Mouse (Mus musculus): ENCODE data around the gene Il3. TPM values are rescaled to one million over a fixed set of nuclear protein-coding genes. Genes with fewer than 3 reads are reported as not detected.

The Il3 gene
- polyA plus RNA-seq, 1 experiment from 2014 or later = not detected

DNA sequence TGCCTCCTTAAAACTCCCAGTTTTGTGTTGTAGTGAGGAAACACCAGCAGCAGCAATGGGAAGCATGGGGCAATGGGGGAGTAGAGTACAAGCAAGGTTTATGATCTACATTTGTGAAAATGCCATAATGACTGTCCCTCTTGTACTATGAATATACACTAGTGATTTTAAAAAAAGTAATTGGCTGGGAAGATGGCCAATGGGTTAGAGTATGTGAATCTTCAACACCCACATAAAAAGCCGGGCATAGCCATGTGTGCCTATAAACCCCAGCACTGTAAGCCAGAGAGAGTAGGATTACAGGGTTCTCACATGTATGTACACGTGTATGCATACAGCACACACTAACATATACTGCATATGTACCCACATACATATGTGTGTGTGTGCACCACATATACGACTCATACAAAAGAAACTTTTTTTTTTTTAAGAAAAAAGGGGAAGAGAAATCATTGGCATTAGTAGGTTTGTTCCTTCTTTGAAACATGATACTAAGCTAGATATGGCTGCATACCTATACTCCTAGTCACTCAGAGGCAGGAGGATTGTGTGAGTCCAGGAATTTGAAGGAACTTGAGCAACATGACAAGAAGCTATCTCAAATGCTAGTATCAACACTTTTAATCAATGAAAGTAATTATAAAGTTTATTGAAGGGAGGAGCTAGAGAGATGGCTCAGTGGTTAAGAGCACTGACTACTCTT lies 2.3 kb upstream of the Il3 start:
- H3K9me3 ChIP-seq (replicated peaks) = no peaks in the 10 kb centered on the region
- H3K4me2 ChIP-seq = no peak overlapping the region
- no peaks in the 10 kb centered on the region for H3K36me3 ChIP-seq
- no peak overlapping the region for H3K9ac ChIP-seq
- no peak overlapping the region for H3K27ac ChIP-seq
- ATAC-seq = no peak
- no peak overlapping the region for H3K4me3 ChIP-seq
- H3K4me1 ChIP-seq = no peaks in the 10 kb centered on the region
- 50% methylated on average over 3 of the region's 3 CpGs for WGBS (ENCODE audit: insufficient replicate concordance)
- peaks cover 14% of the 10 kb centered on the region; the same call in 1 of the 2 replicates for H3K27me3 ChIP-seq (replicated peaks)

DNA sequence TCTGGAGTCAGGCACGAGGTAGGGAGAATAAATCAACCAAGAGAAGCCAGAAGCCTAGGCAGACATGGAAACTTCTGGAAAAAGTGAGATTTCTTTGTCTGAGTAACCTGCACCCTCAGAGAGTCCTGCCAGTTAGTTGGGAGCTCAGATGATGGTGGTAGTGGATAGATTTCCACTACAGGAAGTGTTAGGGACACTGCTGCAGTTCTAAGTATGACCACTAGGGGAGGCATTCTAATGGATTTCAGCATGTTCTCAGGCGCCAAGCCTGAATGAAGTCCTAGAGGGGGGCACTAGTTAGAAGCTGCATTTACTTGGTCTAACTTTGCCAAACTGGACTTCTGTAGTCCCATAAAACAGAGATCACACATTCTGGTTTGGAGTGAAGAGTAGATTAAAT lies 2.5 kb downstream of the Il3 start:
- WGBS (ENCODE audit: insufficient replicate concordance) = 39% methylated on average over 2 of the region's 2 CpGs
- no peaks in the 10 kb centered on the region for H3K4me1 ChIP-seq
- H3K4me3 ChIP-seq = no peak overlapping the region
- H3K36me3 ChIP-seq = no peaks in the 10 kb centered on the region
- H3K27ac ChIP-seq = no peak overlapping the region
- no peaks in the 10 kb centered on the region for H3K9me3 ChIP-seq (replicated peaks)
- no peak overlapping the region for H3K4me2 ChIP-seq
- no peak overlapping the region for H3K9ac ChIP-seq
- ATAC-seq = no peak
- peaks cover 8% of the 10 kb centered on the region; the same call in 1 of the 2 replicates for H3K27me3 ChIP-seq (replicated peaks)

DNA sequence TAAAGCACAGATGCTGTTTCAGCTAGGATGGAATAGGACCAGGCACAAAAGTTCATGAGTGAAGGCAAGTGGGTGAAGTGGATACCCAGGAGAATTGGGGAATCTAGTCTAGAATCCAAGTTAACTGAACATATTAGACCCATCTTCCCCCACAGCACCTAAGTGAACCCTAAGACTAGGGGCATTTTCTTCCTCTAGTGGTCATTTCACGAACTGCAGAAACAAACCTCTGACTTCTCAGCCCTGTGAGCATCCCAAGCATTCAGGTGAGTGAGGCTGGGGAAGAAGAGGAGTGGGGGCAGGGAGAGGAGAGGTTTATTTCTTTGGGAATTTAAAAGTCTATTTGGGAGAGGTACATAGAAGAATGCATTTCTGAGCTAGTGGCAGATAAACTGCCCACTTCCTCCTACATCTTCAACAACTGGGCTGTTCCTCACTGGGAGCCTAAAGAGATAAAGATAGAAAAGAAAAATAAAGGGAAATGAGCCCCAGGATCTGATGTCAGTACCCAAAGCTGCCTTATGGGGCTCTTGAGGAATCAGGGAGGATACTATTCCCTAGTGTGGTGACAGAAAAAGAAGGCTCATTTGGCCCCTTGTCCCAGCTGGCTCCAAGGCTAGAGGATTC lies 3.6 kb downstream of the Il3 start:
- WGBS (ENCODE audit: insufficient replicate concordance) = 4% methylated on average over 1 of the region's 1 CpGs

DNA sequence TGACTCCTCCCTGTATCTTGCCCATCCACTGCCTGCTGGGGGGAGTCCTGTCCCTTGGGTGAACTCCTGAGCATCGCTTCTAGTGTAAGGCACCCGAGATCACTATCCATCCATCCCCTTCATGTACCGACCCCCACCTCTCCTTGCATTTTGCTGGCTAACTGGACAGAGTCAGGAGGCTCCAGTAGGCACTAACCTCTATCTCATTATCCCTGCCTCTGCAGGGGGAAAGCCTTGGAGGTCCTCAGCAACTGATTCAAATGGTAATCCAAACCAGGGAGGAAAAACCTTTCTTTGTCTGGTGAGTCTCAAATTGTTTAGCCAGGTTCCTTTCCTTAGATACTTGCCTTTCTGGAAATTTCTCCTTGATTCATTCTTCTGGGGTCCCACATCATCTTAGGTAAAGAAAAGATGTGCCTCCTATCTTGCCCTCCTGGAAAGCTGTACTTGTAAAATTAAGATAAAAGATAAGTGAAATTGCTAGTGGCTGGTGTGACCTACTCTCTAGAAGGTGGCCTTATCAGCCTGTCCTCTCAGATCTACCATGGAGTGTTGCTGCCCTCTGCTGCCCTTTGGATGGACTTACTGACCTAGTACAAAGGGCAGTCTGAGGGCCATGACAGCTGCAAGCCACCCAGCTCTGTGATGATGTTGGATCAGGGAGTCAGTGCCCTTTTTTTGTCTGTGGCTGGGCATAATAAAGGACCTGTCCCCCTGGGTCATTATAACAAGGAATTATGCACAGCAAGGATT lies 10.3 kb downstream of the Il3 start:
- Histone ChIP-seq H3K4me3 (no peak overlapping the region), H3K4me1 (no peaks in the 10 kb centered on the region), H3K9ac (no peak overlapping the region), H3K4me2 (no peak overlapping the region), H3K27me3 (replicated peaks) (peaks cover 13% of the 10 kb centered on the region), H3K36me3 (no peaks in the 10 kb centered on the region), H3K9me3 (replicated peaks) (no peaks in the 10 kb centered on the region), H3K27ac (no peak overlapping the region)
- peak; percentile 51; the same call in 1 of the 2 replicates for ATAC-seq
- 42% methylated on average over 3 of the region's 3 CpGs for WGBS (ENCODE audit: insufficient replicate concordance)

More for the DNA sequence above, 3.6 kb downstream of the Il3 start:
- H3K36me3 ChIP-seq = no peaks in the 10 kb centered on the region
- H3K9ac ChIP-seq = no peak overlapping the region
- peaks cover 6% of the 10 kb centered on the region; the same call in 1 of the 2 replicates for H3K27me3 ChIP-seq (replicated peaks)
- no peak overlapping the region for H3K27ac ChIP-seq
- ATAC-seq = no peak
- no peak overlapping the region for H3K4me2 ChIP-seq
- no peak overlapping the region for H3K4me3 ChIP-seq
- H3K4me1 ChIP-seq = no peaks in the 10 kb centered on the region
- no peaks in the 10 kb centered on the region for H3K9me3 ChIP-seq (replicated peaks)

DNA sequence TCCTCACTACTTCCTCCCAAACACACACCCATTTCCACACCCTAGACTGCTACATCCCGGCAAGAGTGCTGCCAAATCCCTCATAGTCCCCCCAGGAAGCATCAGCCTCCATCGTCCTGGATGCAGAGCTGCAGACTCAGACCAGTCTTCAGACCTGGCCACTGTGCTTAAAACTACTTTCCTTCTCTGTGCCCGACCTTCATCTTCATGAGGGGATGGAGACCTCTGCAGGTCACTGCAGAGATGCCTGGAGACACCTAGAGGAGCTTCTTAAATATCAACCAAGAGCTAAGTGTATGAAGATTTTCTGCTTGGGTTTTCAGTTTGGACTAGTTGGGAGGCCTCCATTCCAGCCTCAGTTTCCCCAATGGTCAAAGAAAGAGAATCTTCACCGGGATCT lies 13.0 kb downstream of the Il3 start:
- no peak overlapping the region for H3K27ac ChIP-seq
- no peaks in the 10 kb centered on the region for H3K9me3 ChIP-seq (replicated peaks)
- H3K4me2 ChIP-seq = no peak overlapping the region
- H3K4me1 ChIP-seq = peaks cover 8% of the 10 kb centered on the region
- no peak for ATAC-seq
- H3K36me3 ChIP-seq = no peaks in the 10 kb centered on the region
- H3K9ac ChIP-seq = no peak overlapping the region
- H3K27me3 ChIP-seq (replicated peaks) = peaks cover 13% of the 10 kb centered on the region
- H3K4me3 ChIP-seq = no peak overlapping the region
- 32% methylated on average over 4 of the region's 4 CpGs for WGBS (ENCODE audit: insufficient replicate concordance)

DNA sequence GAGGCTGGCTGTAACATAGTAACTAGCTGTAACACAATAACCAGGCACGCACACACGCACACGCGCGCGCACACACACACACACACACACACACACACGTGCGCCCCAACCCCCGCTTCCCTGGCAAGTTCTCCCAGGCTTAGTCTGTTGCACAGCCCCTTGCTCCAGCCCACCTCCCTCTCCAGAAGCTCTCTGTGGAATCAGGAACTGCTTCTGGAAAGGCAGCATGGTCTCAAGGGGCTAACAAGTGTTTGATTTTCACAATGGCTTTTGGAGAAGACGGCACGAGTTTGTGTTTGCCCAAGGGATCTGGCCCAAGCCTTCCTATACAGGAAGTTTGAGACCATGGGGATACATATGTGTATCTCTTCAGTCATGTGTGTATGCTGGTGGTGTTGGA lies 16.5 kb downstream of the Il3 start:
- no peak overlapping the region for H3K4me3 ChIP-seq
- H3K36me3 ChIP-seq = no peaks in the 10 kb centered on the region
- H3K9ac ChIP-seq = no peak overlapping the region
- H3K4me1 ChIP-seq = peaks cover 15% of the 10 kb centered on the region
- ATAC-seq = no peak
- no peak overlapping the region for H3K27ac ChIP-seq
- H3K27me3 ChIP-seq (replicated peaks) = peaks cover 5% of the 10 kb centered on the region
- H3K9me3 ChIP-seq (replicated peaks) = no peaks in the 10 kb centered on the region
- 88% methylated on average over 11 of the region's 11 CpGs for WGBS (ENCODE audit: insufficient replicate concordance)
- H3K4me2 ChIP-seq = no peak overlapping the region

DNA sequence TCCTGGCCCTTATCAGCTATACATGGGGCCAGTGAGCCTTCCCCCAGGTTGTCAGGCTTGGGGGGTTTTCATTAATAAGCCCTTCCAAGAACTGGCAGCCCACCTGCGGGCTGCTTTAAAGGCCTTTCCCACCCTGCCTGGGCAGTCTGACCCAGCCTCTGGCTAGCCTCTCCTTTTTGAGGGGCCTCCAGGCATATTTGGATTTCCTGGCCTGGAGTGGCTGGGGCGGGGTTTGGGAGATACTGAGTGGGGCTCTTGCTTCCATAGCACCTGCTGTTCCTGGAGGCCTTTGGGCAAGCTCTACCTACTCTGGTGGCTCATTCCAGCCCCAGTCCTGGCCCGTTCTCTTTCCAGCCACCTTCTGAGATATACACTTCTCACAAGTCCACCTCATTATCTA lies 17.3 kb downstream of the Il3 start:
- 72% methylated on average over 3 of the region's 3 CpGs for WGBS (ENCODE audit: insufficient replicate concordance)
- Histone ChIP-seq H3K4me1 (peaks cover 15% of the 10 kb centered on the region), H3K9ac (no peak overlapping the region), H3K9me3 (replicated peaks) (no peaks in the 10 kb centered on the region), H3K4me2 (no peak overlapping the region), H3K27ac (no peak overlapping the region), H3K27me3 (replicated peaks) (no peaks in the 10 kb centered on the region), H3K4me3 (no peak overlapping the region), H3K36me3 (no peaks in the 10 kb centered on the region)
- no peak for ATAC-seq

DNA sequence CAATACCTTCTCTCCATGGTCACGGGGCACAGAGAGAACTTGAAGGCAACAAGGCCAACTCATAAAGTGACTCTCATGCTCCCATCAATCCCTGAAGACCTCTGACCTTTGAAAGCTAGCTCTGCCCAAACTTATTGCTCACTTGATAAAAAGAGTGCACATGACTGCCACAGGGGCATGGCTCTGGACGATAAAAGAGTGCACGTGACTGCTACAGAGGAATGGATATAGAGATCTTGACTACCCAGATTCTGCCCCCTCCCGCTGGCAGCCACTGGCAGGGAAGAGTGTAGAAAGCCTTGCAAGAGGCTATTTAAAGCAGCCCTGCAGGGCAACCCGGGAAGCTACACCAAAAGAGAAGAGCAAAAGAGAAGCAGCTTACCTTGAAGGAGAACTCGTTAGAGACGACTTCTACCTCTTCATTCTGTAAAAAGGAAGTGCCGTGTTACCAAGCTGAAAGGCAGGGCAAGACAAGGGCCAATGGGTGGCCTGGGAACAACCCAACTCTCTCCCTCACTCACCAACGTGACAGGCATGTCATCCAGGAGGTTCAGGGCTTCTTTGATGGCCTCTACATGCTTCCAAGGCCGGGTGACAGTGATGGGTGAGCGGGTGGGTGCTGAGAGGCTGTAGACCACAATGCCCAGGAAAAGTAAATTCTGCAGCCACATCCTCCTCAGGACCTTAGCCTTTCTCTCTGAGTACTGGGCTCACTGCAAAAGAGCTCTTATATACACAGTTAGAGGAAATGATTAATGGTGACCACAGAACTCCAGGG lies 17.9 kb downstream of the Il3 start, which contains the start of gene Csf2:
Gene Csf2, minus strand, starts transcription at position 728 of the 778 bp plus-strand sequence.
- no peaks in the 10 kb centered on the region for H3K27me3 ChIP-seq (replicated peaks)
- H3K36me3 ChIP-seq = no peaks in the 10 kb centered on the region
- H3K4me3 ChIP-seq = no peak within 1 kb of the TSS

DNA sequence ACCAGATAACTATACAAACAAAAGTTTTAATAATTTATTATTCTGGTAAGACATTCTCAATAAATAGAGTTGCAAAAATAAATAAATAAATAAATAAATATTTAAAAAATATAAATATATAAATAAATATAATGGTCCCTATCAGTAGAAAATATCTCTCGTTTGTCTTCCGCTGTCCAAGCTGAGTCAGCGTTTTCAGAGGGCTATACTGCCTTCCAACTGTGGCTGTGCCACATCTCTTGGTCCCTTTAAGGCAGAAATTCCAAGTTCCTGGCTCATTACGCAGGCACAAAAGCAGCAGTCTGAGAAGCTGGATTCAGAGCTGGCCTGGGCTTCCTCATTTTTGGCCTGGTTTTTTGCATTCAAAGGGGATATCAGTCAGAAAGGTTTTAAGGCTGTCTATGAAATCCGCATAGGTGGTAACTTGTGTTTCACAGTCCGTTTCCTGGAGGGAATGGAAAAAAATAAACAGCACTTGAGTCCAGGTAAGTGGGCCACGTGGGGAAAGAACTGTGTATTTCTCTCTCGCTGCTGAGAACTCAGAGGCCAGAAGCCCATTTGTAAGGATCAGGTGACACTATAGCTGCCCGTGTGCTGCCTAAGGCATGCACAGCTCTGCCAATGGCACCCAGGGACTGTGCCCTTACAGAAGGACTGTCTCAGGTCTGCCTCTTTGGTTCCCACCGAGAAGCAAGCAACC lies 19.7 kb downstream of the Il3 start:
- peaks cover 15% of the 10 kb centered on the region for H3K4me1 ChIP-seq
- no peaks in the 10 kb centered on the region for H3K27me3 ChIP-seq (replicated peaks)
- 66% methylated on average over 10 of the region's 10 CpGs for WGBS (ENCODE audit: insufficient replicate concordance)
- no peak overlapping the region for H3K4me3 ChIP-seq
- H3K4me2 ChIP-seq = no peak overlapping the region
- H3K9ac ChIP-seq = no peak overlapping the region
- H3K27ac ChIP-seq = no peak overlapping the region
- H3K9me3 ChIP-seq (replicated peaks) = no peaks in the 10 kb centered on the region
- ATAC-seq = no peak
- H3K36me3 ChIP-seq = no peaks in the 10 kb centered on the region

More for the DNA sequence above, 17.9 kb downstream of the Il3 start, which contains the start of gene Csf2:
- ATAC-seq = peak; percentile 72; the same call in 1 of the 2 replicates
- Histone ChIP-seq H3K4me1 (peaks cover 15% of the 10 kb centered on the region), H3K27ac (no peak within 1 kb of the TSS), H3K9me3 (replicated peaks) (no peaks in the 10 kb centered on the region), H3K4me2 (no peak within 1 kb of the TSS), H3K9ac (no peak within 1 kb of the TSS)
- 27% methylated on average over 11 of the region's 11 CpGs for WGBS (ENCODE audit: insufficient replicate concordance)

DNA sequence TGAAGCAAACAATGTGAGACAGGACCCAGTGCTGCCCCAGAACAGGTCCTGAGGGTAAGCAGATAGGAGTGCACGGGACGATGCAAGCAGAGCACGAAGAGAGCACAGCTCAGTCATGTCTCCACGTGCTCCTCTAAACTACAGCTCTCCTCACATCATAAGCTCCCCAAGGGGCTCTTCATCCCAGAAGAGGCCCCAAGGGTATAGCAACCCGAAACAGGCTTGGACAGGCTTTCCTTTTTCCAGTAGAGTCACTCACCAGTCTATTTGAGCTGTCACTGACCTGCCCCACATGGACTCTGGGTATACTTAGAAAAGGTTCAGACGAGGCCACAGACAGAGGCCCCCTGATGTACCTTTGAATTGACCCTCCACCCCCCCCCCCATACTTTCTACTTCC lies 22.6 kb downstream of the Il3 start:
- H3K4me1 ChIP-seq = peaks cover 10% of the 10 kb centered on the region
- ATAC-seq = no peak
- no peak overlapping the region for H3K9ac ChIP-seq
- WGBS (ENCODE audit: insufficient replicate concordance) = 66% methylated on average over 6 of the region's 6 CpGs
- no peaks in the 10 kb centered on the region for H3K27me3 ChIP-seq (replicated peaks)
- no peaks in the 10 kb centered on the region for H3K9me3 ChIP-seq (replicated peaks)
- no peak overlapping the region for H3K27ac ChIP-seq
- no peak overlapping the region for H3K4me3 ChIP-seq
- no peaks in the 10 kb centered on the region for H3K36me3 ChIP-seq
- no peak overlapping the region for H3K4me2 ChIP-seq

DNA sequence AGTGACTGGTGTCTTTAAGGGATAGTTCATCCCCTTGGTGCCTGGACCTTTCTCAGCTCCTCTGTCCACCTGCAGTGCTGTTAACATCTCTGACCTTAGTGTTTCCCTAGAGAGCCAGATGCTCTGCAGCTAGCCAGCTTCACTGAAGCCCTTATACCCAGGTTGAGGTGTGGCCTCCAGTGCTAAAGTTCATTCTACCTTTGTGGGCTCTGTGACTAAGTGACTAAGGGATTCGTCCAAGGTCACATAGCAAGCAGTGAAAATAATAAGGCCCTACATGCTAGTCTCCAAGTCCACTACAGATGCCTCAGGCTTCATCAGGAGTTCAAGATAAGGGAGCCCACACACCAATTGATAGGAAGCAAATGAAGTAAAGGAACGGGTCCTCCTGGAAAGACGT lies 24.6 kb downstream of the Il3 start:
- no peak for ATAC-seq
- H3K4me3 ChIP-seq = no peak overlapping the region
- WGBS (ENCODE audit: insufficient replicate concordance) = 62% methylated on average over 3 of the region's 3 CpGs
- no peaks in the 10 kb centered on the region for H3K36me3 ChIP-seq
- H3K9me3 ChIP-seq (replicated peaks) = no peaks in the 10 kb centered on the region
- no peak overlapping the region for H3K27ac ChIP-seq
- no peak overlapping the region for H3K9ac ChIP-seq
- H3K4me2 ChIP-seq = no peak overlapping the region
- peaks cover 7% of the 10 kb centered on the region; the same call in 1 of the 2 replicates for H3K27me3 ChIP-seq (replicated peaks)
- no peaks in the 10 kb centered on the region for H3K4me1 ChIP-seq
